Mouse (Mus musculus) brain, embryonic 14.5 days (tissue): ENCODE measurements around the gene Abcc4. TPM values are rescaled to one million over a fixed set of nuclear protein-coding genes. Genes with fewer than 3 reads are reported as not detected.

Experiments used
- DNase-seq: peaks from one replicate; pipeline ENCODE4 v3.0.0-alpha.2; 2011; ENCODE audit warnings: low read depth
- CTCF ChIP-seq: fragments of 200-500 bp; IDR thresholded peaks from 2 replicates; pipeline ENCODE4 v1.5.1; 2012; ENCODE audit warnings: inconsistent platforms, mild to moderate bottlenecking, moderate library complexity, borderline replicate concordance; ENCODE audit not compliant: insufficient read depth, insufficient read length; ENCODE audit errors: extremely low read depth
- POLR2A ChIP-seq: fragments of 200-500 bp; IDR thresholded peaks from 2 replicates; pipeline ENCODE4 v1.6.1; 2012; ENCODE audit warnings: mild to moderate bottlenecking, inconsistent platforms, borderline replicate concordance; ENCODE audit not compliant: poor library complexity, insufficient read depth, insufficient read length, severe bottlenecking; ENCODE audit errors: extremely low read depth
- polyA plus RNA-seq: library from polyadenylated mRNA; depleted of rRNA; stranded (reverse); fragments of >200 nt; gene quantifications from 2 replicates; pipeline ENCODE4 v1.2.3, GENCODE M21; 2012

Abcc4 gene
- polyA plus RNA-seq, 1 experiment: 1.7 TPM

GRCm38 (mm10) chr14:118613734-118614133 lies 92.3 kb downstream of the Abcc4 start:
- DNase-seq: no peak
- TF ChIP-seq CTCF: no peak
- TF ChIP-seq POLR2A: no peak

GRCm38 (mm10) chr14:118611714-118612113 lies 94.3 kb downstream of the Abcc4 start:
- TF ChIP-seq CTCF (no peak), POLR2A (no peak)
- no peak for DNase-seq

- no peak for TF ChIP-seq POLR2A
- TF ChIP-seq CTCF: no peak
- DNase-seq: no peak
These were observed 95.2 kb downstream of the Abcc4 start for GRCm38 (mm10) chr14:118610786-118611185.

- DNase-seq: peak; percentile 87
- TF ChIP-seq CTCF: no peak
These were observed 97.1 kb downstream of the Abcc4 start for GRCm38 (mm10) chr14:118608816-118609465.

- no peak for DNase-seq
- TF ChIP-seq POLR2A (no peak), CTCF (no peak)
These were observed 97.7 kb downstream of the Abcc4 start for GRCm38 (mm10) chr14:118608317-118608716.

GRCm38 (mm10) chr14:118606476-118606875 lies 99.5 kb downstream of the Abcc4 start:
- DNase-seq: no peak
- TF ChIP-seq POLR2A (no peak), CTCF (no peak)

GRCm38 (mm10) chr14:118604903-118605302 lies 101.1 kb downstream of the Abcc4 start:
- TF ChIP-seq CTCF (no peak), POLR2A (no peak)
- DNase-seq: no peak

GRCm38 (mm10) chr14:118602031-118602430 lies 104.0 kb downstream of the Abcc4 start:
- TF ChIP-seq POLR2A (no peak), CTCF (no peak)

GRCm38 (mm10) chr14:118600746-118601145 lies 105.3 kb downstream of the Abcc4 start:
- peak; percentile 63 for DNase-seq
- no peak for TF ChIP-seq POLR2A
- TF ChIP-seq CTCF: no peak

More at GRCm38 (mm10) chr14:118602031-118602430, 104.0 kb downstream of the Abcc4 start:
- DNase-seq: no peak

GRCm38 (mm10) chr14:118598757-118599156 lies 107.3 kb downstream of the Abcc4 start:
- TF ChIP-seq CTCF: no peak
- TF ChIP-seq POLR2A: no peak
- DNase-seq: no peak

- DNase-seq: no peak
- no peak for TF ChIP-seq CTCF
- no peak for TF ChIP-seq POLR2A
These were observed 111.6 kb downstream of the Abcc4 start for GRCm38 (mm10) chr14:118594463-118594862.

GRCm38 (mm10) chr14:118591477-118592403 lies 114.3 kb downstream of the Abcc4 start:
- TF ChIP-seq POLR2A: no peak
- TF ChIP-seq CTCF: peak; percentile 94
- peak; percentile 88 for DNase-seq

GRCm38 (mm10) chr14:118582333-118582941 lies 123.6 kb downstream of the Abcc4 start:
- no peak for TF ChIP-seq CTCF
- TF ChIP-seq POLR2A: no peak
- DNase-seq: no peak

GRCm38 (mm10) chr14:118581673-118582072 lies 124.3 kb downstream of the Abcc4 start:
- TF ChIP-seq CTCF (no peak), POLR2A (no peak)

More at GRCm38 (mm10) chr14:118581673-118582072, 124.3 kb downstream of the Abcc4 start:
- no peak for DNase-seq
